Mouse (Mus musculus): ENCODE measurements around the gene Mgat1. TPM values are rescaled to one million over a fixed set of nuclear protein-coding genes. Genes with fewer than 3 reads are reported as not detected.
A peak's percentile ranks its signal among the peaks of the same experiment; 100 is the strongest.

The Mgat1 gene
- total RNA-seq, 2 experiments from 2014 or later: 54.4 to 57.0 TPM

DNA sequence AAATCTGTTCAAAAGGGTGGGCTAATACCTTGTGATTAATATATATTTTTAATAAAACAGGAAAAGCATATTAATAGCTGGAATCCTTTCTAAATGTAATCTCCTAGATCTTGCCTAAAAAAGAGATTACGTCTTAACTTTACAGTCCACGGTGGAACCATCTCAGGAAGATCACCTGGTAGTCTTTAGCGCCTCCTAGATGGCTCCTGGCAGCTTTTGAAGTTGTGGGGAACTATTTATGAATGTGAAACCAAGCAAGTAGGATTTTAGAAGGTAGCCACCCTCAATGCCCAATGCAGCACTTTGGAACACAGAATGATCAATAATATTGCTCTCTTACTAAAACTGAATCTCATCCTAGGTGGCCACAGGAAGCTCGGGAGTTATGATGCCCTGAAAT, 3.1 kb upstream of the Mgat1 start:
- no peak for DNase-seq (ENCODE audit: extremely low spot score in 1 of 2, low spot score in 1 of 2)

DNA sequence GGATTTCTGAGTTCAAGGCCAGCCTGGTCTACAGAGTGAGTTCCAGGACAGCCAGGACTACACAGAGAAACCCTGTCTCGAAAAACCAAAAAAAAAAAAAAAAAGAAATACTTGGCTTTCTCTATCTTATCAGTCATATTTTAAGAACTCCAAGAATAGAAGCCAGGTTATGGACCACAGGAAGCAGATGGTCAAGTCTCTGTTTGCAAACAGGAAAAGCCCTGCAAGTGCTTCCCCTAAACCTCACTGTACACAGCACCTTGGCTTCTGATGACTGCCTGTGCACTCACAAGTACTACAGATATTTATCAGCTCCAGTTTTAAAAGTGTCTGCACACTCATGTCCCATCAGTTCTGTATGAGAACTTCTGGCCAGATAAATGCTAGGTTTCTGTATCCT, 2.5 kb upstream of the Mgat1 start:
- no peak for DNase-seq (ENCODE audit: extremely low spot score in 1 of 2, low spot score in 1 of 2)

DNA sequence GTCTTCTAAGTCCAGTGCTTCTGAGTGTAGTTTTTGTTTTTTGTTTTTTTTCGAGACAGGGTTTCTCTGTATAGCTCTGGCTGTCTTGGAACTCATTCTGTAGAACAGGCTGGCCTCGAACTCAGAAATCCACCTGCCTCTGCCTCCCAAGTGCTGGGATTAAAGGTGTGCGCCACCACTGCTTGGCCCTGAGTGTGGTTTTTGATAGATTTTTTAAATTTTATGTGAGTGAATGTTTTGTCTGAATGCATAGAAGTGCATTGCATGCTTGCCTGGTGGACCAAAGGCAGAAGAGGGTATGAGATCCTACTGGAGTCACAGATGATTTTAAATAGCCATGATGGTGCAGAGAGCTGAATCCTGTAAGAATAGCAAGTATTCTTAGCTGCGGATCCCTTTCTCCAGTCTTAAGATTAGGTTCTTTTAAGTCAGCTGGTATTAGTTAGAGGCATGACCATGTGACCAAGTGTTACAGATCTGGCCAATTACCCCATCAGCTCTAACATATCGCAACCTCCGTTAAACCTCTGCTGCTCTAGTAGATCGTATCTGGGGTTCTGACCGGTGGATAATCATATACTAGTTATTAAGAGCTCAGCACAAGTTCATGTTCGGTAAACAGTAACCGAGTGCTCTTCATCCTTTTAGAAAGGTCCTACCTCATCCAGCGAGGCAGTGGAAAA, 906 bp upstream of the Mgat1 start:
- DNase-seq (ENCODE audit: extremely low spot score in 1 of 2, low spot score in 1 of 2): no peak

DNA sequence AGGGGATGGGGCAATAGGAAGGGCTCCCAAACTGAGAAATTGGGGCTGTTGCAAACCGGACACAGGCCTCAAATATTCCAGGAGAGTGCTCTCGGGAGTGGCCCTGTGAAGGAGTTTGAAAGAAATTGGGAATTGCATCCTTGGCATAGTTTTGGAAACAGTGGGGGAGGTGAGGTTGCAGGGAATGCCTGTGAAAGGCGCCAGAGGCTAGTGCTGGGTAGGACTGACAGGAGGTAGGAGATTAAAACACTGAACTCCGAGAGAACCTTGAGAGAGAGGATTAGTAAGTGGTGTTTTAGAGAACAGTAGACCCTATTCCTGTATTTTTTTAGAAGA, 572 bp downstream of the Mgat1 start:
- no peak for DNase-seq (ENCODE audit: extremely low spot score in 1 of 2, low spot score in 1 of 2)

DNA sequence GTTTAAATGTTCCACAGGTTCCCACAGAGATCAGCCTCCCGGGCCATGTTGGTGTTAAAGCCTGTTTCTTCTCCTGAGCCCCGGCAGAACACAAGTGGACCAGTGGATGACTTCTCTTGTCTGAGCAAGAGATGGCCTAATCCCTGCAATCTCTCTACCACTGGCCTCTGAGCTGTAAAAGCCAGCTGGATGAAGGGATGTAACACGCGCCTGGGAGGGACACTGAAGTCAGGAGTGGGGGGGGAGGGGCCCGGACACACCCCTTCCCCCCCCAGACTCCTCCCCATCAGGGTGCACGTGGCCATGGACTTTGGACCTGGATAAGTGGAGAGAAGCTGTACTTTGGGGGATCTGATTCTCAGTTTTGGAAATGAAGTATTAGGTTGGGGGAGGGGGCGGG, 1.2 kb downstream of the Mgat1 start:
- no peak for DNase-seq (ENCODE audit: extremely low spot score in 1 of 2, low spot score in 1 of 2)

DNA sequence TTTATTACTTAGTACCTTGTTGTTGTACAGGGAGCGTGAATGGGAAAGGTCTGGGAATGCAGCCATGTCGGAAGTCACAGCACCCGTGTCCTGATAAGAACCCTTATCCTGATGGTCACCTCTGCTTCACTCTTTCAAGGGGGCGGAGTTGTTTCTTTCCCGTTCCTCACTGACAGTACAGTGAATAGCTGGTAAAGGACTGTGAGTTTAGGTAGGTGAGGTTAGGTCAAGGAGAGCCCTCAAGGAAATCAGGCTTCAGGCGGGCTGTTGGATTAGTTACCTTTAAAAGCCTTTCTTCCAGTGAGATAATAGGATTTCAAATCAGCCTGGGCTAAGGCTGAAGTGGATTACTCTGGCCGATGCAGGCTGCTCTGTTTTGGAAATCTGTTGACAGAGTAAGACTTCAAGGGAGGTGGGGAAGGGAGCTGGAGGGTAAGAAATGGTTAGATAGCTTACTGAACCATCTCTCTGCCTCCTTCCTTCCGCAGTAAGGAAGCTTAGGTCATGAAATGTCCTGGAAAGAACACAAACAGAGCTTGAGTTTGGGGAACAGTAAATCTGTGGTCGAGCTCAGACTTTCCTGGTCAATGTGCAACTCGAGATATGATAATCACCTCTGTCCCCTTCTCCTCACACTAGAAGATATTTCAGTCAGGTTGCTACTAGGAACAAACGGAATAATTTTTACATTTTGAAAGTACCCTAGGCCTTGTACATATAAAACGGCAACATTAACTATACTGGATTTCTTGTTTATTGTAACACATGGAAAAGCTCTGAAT, 1.8 kb downstream of the Mgat1 start:
- no peak for DNase-seq (ENCODE audit: extremely low spot score in 1 of 2, low spot score in 1 of 2)

DNA sequence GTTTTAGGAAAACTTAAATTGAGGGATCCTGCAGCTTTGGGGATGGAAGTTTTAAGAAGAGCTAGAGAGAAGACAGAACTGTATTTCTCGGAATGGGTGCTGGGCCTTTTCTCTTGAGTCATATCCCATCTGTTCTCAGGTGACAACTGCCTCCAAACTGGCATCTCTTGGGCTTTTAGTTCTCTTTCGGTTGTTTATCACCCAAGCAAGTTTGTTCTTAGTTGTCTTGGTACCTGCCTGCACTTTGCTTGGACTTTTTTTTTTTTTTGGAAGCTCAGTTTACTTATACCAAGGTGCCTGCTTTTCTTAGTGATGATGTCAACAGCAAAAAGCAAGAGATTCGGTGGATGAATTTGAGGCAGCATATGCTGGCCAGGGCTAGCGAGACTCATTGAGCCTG, 2.5 kb downstream of the Mgat1 start:
- no peak for DNase-seq (ENCODE audit: extremely low spot score in 1 of 2, low spot score in 1 of 2)

DNA sequence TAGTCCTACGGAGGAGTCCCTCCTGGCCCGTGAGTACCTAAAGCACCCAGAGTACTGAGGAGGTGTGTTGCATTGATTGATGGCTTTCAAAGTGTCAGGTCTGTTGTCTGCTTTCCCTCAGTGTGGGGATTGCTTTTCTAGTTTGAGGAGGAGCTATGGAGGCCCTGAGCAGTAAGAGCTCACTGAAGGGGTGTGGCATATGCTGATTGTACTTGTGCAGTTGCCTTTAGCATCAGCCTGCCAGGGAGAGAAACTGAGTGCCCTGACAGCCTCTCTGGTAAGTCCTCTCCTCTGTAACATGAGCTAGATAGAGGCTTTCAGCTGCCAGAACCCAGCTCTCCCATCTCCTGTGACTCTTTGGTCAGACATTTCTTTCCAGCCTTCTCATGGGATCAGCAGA, 3.3 kb downstream of the Mgat1 start:
- no peak for DNase-seq (ENCODE audit: extremely low spot score in 1 of 2, low spot score in 1 of 2)

DNA sequence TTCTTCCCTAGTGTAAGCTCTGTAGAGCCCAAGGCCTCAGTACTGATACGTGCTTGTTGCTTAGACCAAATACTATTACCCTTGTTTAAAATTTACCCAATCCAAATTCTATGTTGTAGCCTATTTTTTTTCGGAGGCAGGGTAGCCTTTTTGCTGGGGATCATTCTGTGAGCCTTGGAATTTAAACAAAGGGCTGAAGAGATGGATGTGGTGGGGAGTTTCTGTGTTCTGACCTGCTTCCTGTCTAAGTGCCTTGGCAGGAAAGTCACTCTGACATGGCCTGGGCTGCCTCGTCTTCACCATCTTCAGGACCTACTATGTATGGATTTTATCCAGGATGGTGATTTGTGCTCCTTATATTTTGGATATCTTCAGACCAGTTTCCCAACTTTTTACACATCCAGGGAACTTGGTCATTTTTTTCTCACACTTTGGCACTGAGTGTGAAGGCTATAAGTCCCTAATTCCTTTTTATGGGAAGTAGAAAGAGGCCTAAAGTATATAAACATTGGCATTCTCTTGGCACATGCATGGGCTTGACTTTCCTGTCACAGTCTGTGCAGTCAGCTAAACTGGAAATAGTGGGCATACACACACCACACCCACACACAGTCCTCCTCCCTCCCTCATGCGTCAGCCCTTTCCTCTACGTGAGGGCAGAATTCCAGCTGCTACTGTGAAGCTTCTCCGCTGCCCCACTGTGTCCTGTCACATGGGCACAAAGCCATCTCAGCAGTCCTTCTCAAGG, 4.4 kb downstream of the Mgat1 start:
- DNase-seq (ENCODE audit: extremely low spot score in 1 of 2, low spot score in 1 of 2): no peak

DNA sequence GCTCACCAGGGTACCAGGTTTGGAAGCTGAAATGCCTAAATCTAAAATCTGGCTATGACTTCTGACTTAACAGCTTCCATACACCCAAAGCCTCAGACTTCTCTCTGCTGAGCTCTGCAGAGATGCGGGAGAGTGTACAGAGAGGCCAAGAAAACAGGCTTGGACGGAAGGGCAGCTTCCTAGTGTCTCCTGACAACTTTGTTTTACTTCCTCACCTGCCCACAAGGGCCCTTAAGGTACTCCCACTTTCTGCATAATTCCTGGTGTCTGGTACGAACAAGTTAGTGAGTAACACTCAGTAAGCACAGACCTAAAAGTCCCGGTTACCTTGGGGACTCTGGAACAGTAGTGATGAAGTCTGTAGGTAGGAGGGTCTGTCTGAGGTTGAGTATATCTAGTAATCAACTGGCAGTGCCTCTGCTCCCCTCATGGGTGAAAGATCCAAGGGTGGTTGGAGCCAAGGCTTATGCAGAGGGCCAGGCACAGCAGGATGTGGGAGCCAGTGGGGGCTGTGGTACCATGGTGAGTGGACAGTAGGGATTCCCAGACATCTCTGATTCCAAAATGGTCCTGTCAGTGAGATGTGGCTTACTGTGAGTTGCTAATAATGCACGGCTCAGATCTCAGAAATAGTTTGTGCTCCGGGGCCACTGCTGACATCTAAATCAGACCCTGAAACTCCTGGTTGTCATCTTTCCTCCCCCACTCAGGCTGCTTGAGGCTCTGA, 5.1 kb downstream of the Mgat1 start:
- DNase-seq (ENCODE audit: extremely low spot score in 1 of 2, low spot score in 1 of 2): no peak

DNA sequence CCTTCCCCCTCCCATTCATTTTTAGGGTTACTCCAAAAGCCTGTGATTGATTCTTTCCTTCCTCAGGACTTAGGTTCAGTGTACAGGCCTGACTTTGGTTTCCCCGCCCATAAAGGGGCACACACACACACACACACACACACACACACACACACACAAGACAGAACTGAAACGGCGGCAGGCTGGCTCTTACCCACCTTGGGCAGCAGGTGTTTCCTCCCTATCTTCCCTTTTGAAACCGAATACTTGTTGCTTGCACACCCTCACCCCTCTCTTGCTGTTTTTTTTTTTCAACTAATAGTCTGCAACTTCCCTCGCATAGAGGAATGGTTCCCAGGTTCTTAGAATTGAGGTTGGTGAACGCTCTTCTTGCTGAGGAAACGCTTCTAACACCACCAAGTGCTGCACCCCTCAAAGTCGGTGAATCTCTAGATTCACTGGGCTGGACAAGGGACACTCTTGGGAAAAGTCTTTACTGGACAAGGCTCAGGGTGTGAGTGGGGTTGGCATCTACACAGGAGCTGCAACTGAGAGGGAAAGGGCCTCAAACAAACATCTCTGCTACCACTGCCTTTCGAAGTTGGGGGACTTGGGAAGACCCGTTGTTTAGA, 5.9 kb downstream of the Mgat1 start:
- DNase-seq (ENCODE audit: extremely low spot score in 1 of 2, low spot score in 1 of 2): no peak

DNA sequence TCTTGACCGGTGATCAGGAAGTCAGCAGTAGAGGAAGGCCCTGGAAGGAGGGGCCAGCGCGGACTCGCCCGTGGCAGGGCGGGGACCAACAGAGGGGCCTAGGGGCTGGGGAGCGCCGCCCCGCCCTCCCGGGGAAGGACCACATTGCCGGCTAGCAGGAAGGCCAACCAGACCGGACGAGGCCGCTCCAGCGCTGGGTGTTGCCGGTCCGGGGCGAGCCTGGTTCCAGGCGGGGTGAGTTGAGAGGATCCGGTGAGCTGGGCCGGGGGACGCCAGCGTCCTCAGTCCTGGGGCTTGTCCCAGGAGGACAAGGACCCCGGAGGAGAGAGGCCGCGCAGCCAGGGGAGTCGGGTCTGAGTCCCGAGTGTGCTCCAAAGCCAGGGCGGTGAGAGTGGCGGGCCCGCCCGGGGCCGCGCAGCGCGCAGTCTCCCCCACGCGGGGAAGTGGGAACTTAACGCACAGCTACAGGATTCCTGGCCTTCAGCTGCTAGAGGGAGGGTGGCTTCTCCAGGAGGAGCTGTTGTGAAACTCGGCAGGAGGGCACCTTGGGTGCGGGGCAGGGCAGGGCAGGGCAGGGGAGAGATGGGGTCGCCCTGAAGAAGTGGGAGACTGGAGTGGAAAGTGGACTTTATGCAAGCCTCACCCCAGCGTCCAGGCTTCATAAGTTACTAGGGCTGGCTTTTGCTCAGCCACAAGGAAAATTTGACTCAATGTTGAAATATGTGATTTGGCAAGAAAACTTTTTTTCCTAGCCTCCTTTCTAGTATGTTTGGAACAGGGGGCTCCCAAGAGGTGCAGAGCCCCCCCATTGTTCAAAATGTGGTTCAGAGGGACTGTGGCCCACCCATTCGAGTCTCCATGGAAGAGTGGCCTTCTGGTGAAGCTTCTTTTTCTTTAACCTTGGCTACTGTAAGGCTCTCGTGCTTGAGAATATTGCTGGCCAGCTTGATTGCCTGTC, 6.7 kb downstream of the Mgat1 start:
- peak; percentile 55 to 60 for DNase-seq (ENCODE audit: extremely low spot score in 1 of 2, low spot score in 1 of 2)

DNA sequence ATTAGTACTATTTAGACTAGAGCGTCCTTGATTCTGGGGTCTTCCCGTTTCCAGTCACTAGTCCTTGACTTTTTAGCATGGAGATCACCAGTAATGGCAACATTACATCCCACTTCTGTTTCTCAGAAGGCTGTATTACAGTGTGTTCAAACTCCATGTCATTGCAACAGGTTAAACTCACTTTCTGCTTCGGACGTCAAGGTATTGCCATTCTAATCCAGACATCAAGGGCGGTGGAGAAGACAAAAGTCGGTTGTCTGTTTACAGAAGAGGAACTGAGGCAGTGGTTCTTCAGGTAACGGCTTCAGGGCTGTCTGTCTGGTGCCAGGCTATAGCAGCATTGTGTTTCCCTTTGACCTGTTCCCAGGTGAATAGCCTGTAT, 7.4 kb downstream of the Mgat1 start:
- DNase-seq (ENCODE audit: extremely low spot score in 1 of 2, low spot score in 1 of 2): no peak

DNA sequence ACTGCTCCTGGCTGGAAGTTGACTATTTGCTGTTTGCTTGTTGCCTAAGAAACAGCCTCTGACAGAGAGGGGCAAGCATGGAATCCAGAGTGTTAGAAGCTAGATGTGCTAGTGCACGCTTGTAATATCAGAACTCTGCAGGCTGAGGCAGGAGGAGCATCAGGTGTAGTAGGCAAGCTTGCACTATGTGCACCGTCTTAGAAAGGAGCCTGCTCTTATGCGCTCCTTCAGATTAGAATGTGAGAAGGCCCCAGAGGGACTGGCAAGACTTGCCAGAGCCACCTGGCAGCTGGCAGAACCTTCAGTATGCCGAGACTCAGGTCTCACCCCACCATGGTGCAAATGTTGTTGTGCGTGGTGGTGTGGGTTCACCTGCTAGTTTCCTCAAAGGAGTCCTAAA, 8.1 kb downstream of the Mgat1 start:
- DNase-seq (ENCODE audit: extremely low spot score in 1 of 2, low spot score in 1 of 2): no peak

DNA sequence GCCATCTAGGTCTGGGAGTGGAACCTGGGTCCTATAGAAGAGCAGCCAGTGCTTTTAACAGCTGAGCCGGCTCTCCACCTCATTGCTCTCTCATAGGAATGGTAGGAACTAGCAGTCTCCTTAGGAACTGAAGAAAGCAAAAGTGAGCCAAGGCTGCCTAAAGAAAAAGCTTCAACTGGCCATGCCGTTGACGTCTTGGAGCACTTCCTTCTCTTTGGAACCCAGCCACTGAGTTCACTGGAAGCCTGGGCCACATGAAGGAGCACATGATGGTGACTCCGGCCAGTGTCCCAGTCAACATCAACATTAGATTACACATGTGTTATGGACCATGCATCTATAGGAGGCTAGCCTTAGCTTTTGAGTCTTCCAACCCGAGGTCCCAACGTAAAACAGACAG, 9.0 kb downstream of the Mgat1 start:
- DNase-seq (ENCODE audit: extremely low spot score in 1 of 2, low spot score in 1 of 2): no peak

DNA sequence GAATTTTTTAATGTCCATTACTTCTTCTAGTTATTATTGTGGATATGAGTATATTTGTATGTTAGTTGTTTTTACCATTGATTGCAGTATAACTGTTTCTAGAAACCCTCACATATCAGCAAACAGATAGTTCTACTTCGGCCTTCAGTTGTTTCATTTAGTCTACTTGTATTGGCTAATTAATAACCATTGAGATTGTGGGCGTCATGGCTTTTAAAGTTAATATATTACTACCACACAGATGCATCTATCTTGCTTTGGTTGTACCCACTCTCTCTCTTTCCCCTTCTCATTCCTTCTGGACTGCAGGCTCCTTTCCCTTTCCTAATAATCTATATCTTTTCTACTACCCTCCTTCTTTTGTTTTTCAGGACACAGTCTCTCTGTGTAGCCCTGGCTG, 15.3 kb downstream of the Mgat1 start:
- DNase-seq (ENCODE audit: extremely low spot score in 1 of 2, low spot score in 1 of 2): no peak

DNA sequence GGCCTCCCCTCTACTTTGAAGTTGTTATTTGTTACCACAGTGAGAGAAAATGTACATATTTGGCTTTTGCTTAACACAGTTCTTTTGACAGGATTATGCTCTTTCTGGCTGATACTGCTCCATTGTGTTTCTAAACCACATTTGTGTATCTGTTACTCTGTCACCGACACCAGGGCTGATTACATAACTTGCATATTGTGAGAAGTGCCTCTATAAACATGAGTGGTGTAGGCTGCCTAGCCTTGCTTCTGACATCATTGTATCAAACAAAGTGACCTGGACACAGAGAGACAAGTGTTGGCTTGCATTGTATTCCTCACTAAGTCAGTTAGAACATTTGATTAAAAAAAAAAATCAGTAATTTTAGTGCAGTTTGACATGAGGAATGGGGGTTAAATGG, 15.8 kb downstream of the Mgat1 start:
- no peak for DNase-seq (ENCODE audit: extremely low spot score in 1 of 2, low spot score in 1 of 2)

DNA sequence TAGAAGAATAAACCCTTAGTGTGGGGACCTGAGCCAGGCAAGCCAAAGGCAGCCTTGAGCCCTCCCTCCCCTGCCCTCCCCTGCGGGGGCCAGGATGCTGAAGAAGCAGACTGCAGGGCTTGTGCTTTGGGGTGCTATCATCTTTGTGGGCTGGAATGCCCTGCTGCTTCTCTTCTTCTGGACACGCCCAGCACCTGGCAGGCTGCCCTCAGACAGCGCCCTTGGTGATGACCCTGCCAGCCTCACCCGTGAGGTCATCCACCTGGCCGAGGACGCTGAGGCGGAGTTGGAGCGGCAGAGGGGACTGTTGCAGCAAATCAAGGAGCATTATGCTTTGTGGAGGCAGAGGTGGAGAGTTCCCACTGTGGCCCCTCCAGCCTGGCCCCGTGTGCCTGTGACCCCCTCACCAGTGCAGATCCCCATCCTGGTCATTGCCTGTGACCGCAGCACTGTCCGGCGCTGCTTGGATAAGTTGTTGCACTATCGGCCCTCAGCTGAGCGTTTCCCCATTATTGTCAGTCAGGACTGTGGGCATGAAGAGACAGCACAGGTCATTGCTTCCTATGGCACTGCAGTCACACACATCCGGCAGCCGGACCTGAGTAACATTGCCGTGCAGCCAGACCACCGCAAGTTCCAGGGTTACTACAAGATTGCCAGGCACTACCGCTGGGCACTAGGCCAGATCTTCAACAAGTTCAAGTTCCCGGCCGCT, 16.8 kb downstream of the Mgat1 start:
- DNase-seq (ENCODE audit: extremely low spot score in 1 of 2, low spot score in 1 of 2): no peak

DNA sequence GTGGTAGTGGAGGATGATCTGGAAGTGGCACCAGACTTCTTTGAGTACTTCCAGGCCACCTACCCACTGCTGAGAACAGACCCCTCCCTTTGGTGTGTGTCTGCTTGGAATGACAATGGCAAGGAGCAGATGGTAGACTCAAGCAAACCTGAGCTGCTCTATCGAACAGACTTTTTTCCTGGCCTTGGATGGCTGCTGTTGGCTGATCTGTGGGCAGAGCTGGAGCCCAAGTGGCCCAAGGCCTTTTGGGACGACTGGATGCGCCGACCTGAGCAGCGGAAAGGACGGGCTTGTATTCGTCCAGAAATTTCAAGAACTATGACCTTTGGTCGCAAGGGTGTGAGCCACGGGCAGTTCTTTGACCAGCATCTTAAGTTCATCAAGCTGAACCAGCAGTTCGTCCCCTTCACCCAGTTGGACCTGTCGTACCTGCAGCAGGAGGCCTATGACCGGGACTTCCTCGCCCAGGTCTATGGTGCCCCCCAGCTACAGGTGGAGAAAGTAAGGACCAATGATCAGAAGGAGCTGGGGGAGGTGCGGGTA, 17.4 kb downstream of the Mgat1 start:
- no peak for DNase-seq (ENCODE audit: extremely low spot score in 1 of 2, low spot score in 1 of 2)

Measured in layer of hippocampus, postnatal 25 days (tissue).